Mouse (Mus musculus): ENCODE results near the gene Alg3. TPM values are rescaled to one million over a fixed set of nuclear protein-coding genes. Genes with fewer than 3 reads are reported as not detected.

The Alg3 gene
- total RNA-seq (2014; rRNA removed) (21.3 and 38.2 TPM in 2 replicates), polyA plus RNA-seq (2015; fragmentation: Nextera tagmentation; extraction: Ambion mirVana) (32.7 and 36.4 TPM in 2 replicates)

GRCm38 (mm10) chr16:20611357-20612227, at the start of gene Alg3, which contains the start of the genes Eef1akmt4 and Gm49333:
Gene Alg3 (minus strand): TSS chr16:20611735.
Gene Eef1akmt4 (plus strand): TSS chr16:20611593.
Gene Gm49333 (plus strand): TSS chr16:20611610.
- Histone ChIP-seq H3K9ac (replicated peaks; ENCODE audit: low read length, poor library complexity, severe bottlenecking) (peak within 1 kb of the TSS; percentile 82), H3K4me3 (ENCODE audit: low read depth, low read length) (peak within 1 kb of the TSS; percentile 57), H3K27me3 (ENCODE audit: insufficient read depth, low read length) (no peaks in the 10 kb centered on the region), H3K36me3 (ENCODE audit: insufficient read depth, low read length) (peaks cover 16% of the 10 kb centered on the region; the same call in 1 of the 2 replicates), H3K4me1 (ENCODE audit: insufficient read depth, low read length) (peaks cover 2% of the 10 kb centered on the region; the same call in 1 of the 2 replicates), H3K9me3 (ENCODE audit: low read length) (no peaks in the 10 kb centered on the region), H3K4me2 (ENCODE audit: low read depth, low read length, poor library complexity, severe bottlenecking) (peak within 1 kb of the TSS; percentile 88), H3K27ac (ENCODE audit: low read depth, low read length) (peak within 1 kb of the TSS; percentile 83)
- peak; percentile 91 for ATAC-seq (ENCODE audit: low FRiP score)
- peak; percentile 95 for DNase-seq (ENCODE audit: low spot score)
- TF ChIP-seq CTCF (IDR thresholded peaks at IDR 0.05): no peak
- 2% methylated on average over 41 of the region's 41 CpGs for WGBS

- DNase-seq (ENCODE audit: low spot score) (no peak), ATAC-seq (ENCODE audit: low FRiP score) (no peak)
- Histone ChIP-seq H3K4me1 (ENCODE audit: insufficient read depth, low read length) (0 out of 2 replicates have a peak, but pooled peaks cover 5% of the 10 kb centered on the region), H3K27me3 (ENCODE audit: insufficient read depth, low read length) (no peaks in the 10 kb centered on the region), H3K4me2 (ENCODE audit: low read depth, low read length, poor library complexity, severe bottlenecking) (no peak overlapping the region), H3K4me3 (ENCODE audit: low read depth, low read length) (no peak overlapping the region), H3K9ac (replicated peaks; ENCODE audit: low read length, poor library complexity, severe bottlenecking) (no peak overlapping the region), H3K27ac (ENCODE audit: low read depth, low read length) (no peak overlapping the region), H3K36me3 (ENCODE audit: insufficient read depth, low read length) (peaks cover 68% of the 10 kb centered on the region), H3K9me3 (ENCODE audit: low read length) (no peaks in the 10 kb centered on the region)
- WGBS: 92% methylated on average over 4 of the region's 4 CpGs
- TF ChIP-seq CTCF (IDR thresholded peaks at IDR 0.05): no peak
These were observed 46.1 kb upstream of the Alg3 start for GRCm38 (mm10) chr16:20657661-20658060.

- Histone ChIP-seq H3K36me3 (ENCODE audit: insufficient read depth, low read length) (peaks cover 33% of the 10 kb centered on the region), H3K4me2 (ENCODE audit: low read depth, low read length, poor library complexity, severe bottlenecking) (no peak overlapping the region), H3K9ac (replicated peaks; ENCODE audit: low read length, poor library complexity, severe bottlenecking) (no peak overlapping the region), H3K27me3 (ENCODE audit: insufficient read depth, low read length) (no peaks in the 10 kb centered on the region), H3K4me1 (ENCODE audit: insufficient read depth, low read length) (0 out of 2 replicates have a peak, but pooled peaks cover 6% of the 10 kb centered on the region), H3K4me3 (ENCODE audit: low read depth, low read length) (no peak overlapping the region), H3K27ac (ENCODE audit: low read depth, low read length) (no peak overlapping the region), H3K9me3 (ENCODE audit: low read length) (no peaks in the 10 kb centered on the region)
- 0 out of 2 replicates have a peak, but pooled peaks have one; percentile 9 for TF ChIP-seq CTCF (IDR thresholded peaks at IDR 0.05)
- no peak for DNase-seq (ENCODE audit: low spot score)
- no peak for ATAC-seq (ENCODE audit: low FRiP score)
- WGBS: 47% methylated on average over 2 of the region's 2 CpGs
These were observed 41.8 kb upstream of the Alg3 start for GRCm38 (mm10) chr16:20653315-20653714.

- 15% methylated on average over 10 of the region's 12 CpGs for WGBS
- Histone ChIP-seq H3K27ac (ENCODE audit: low read depth, low read length) (peak overlapping the region; percentile 73), H3K27me3 (ENCODE audit: insufficient read depth, low read length) (no peaks in the 10 kb centered on the region), H3K4me1 (ENCODE audit: insufficient read depth, low read length) (0 out of 2 replicates have a peak, but pooled peaks cover 6% of the 10 kb centered on the region), H3K4me3 (ENCODE audit: low read depth, low read length) (peak overlapping the region; percentile 64), H3K36me3 (ENCODE audit: insufficient read depth, low read length) (peaks cover 20% of the 10 kb centered on the region), H3K9me3 (ENCODE audit: low read length) (no peaks in the 10 kb centered on the region), H3K4me2 (ENCODE audit: low read depth, low read length, poor library complexity, severe bottlenecking) (peak overlapping the region; percentile 78), H3K9ac (replicated peaks; ENCODE audit: low read length, poor library complexity, severe bottlenecking) (peak overlapping the region; percentile 79)
- DNase-seq (ENCODE audit: low spot score) (no peak), ATAC-seq (ENCODE audit: low FRiP score) (no peak; the same call in 1 of the 2 replicates)
- no peak for TF ChIP-seq CTCF (IDR thresholded peaks at IDR 0.05)
These were observed 40.4 kb upstream of the Alg3 start for GRCm38 (mm10) chr16:20651947-20652310.

GRCm38 (mm10) chr16:20651076-20651946, 39.8 kb upstream of the Alg3 start, which contains the start of gene Psmd2:
Gene Psmd2 (plus strand): TSS chr16:20651652.
- no peaks in the 10 kb centered on the region for H3K9me3 ChIP-seq (ENCODE audit: low read length)
- peaks cover 13% of the 10 kb centered on the region for H3K36me3 ChIP-seq (ENCODE audit: insufficient read depth, low read length)
- ATAC-seq (ENCODE audit: low FRiP score) (peak; percentile 96), DNase-seq (ENCODE audit: low spot score) (peak; percentile 96)
- WGBS: 2% methylated on average over 46 of the region's 46 CpGs
- H3K4me3 ChIP-seq (ENCODE audit: low read depth, low read length): peak within 1 kb of the TSS; percentile 64
- H3K4me2 ChIP-seq (ENCODE audit: low read depth, low read length, poor library complexity, severe bottlenecking): peak within 1 kb of the TSS; percentile 78
- H3K9ac ChIP-seq (replicated peaks; ENCODE audit: low read length, poor library complexity, severe bottlenecking): peak within 1 kb of the TSS; percentile 79
- 0 out of 2 replicates have a peak, but pooled peaks cover 6% of the 10 kb centered on the region for H3K4me1 ChIP-seq (ENCODE audit: insufficient read depth, low read length)
- H3K27ac ChIP-seq (ENCODE audit: low read depth, low read length): peak within 1 kb of the TSS; percentile 73
- no peaks in the 10 kb centered on the region for H3K27me3 ChIP-seq (ENCODE audit: insufficient read depth, low read length)
- TF ChIP-seq CTCF (IDR thresholded peaks at IDR 0.05): peak; percentile 42
